Mouse (Mus musculus) bone marrow, adult 2 months (tissue): Measurements from ENCODE around the gene Gulp1. TPM values are rescaled to one million over a fixed set of nuclear protein-coding genes. Genes with fewer than 3 reads are reported as not detected.

Experiments used
- H3K27ac ChIP-seq: fragments of 200-500 bp; 2 replicates; pipeline ENCODE4 v1.5.1; 2012; ENCODE audit warnings: low read depth, mild to moderate bottlenecking, control low read depth, inconsistent platforms, low read length; ENCODE audit not compliant: control insufficient read depth, poor library complexity, insufficient read depth
- H3K4me1 ChIP-seq: fragments of 200-500 bp; 2 replicates; pipeline ENCODE4 v1.6.1; 2011; ENCODE audit warnings: low read length; ENCODE audit not compliant: control insufficient read depth, insufficient read depth
- H3K4me3 ChIP-seq: fragments of 200-500 bp; replicated peaks from 2 replicates; pipeline ENCODE3; 2011; ENCODE audit warnings: mild to moderate bottlenecking, low read depth, low read length, control low read depth; ENCODE audit not compliant: control insufficient read depth
- CTCF ChIP-seq: fragments of 200-500 bp; IDR thresholded peaks from 2 replicates; pipeline ENCODE4 v1.5.1; 2011; ENCODE audit warnings: low read length, control low read depth; ENCODE audit not compliant: control insufficient read depth, insufficient read depth
- POLR2A ChIP-seq: fragments of 200-500 bp; IDR thresholded peaks from 2 replicates; pipeline ENCODE4 v1.6.1; 2011; ENCODE audit warnings: low read depth, mild to moderate bottlenecking, control low read depth, low read length, borderline replicate concordance; ENCODE audit not compliant: control insufficient read depth
- WGBS: fragments of 180-500 bp; shearing (Covaris S2); methylation state at CpG from one replicate; pipeline ENCODE4 v1.1.7; 2018; 5-methylcytosine and 5-hydroxymethylcytosine counted together
- polyA plus RNA-seq: library from polyadenylated mRNA; stranded (reverse); fragments of >200 nt; gene quantifications from 2 replicates; pipeline ENCODE4 v1.2.4, GENCODE M21; 2011; ENCODE audit warnings: low replicate concordance; ENCODE audit not compliant: missing spikeins, insufficient read depth, insufficient read length

Gene Gulp1
- polyA plus RNA-seq, 1 experiment, result 0.65 TPM

- H3K27ac ChIP-seq, result no peak overlapping the region
- H3K4me1 ChIP-seq, result no peaks in the 10 kb centered on the region
- H3K4me3 ChIP-seq, result no peak overlapping the region
- no peak for TF ChIP-seq CTCF
- TF ChIP-seq POLR2A, result no peak
- WGBS, result 78% methylated on average over 3 of the region's 3 CpGs
These were observed 29.1 kb downstream of the Gulp1 start for GRCm38 (mm10) chr1:44580390-44580789.

- WGBS, result 15% methylated on average over 3 of the region's 3 CpGs
- Histone ChIP-seq H3K4me3 (no peak overlapping the region), H3K27ac (no peak overlapping the region), H3K4me1 (no peaks in the 10 kb centered on the region)
- TF ChIP-seq CTCF (no peak), POLR2A (no peak)
These were observed 33.6 kb downstream of the Gulp1 start for GRCm38 (mm10) chr1:44584886-44585385.

- TF ChIP-seq POLR2A (no peak), CTCF (no peak)
- no peak overlapping the region for H3K27ac ChIP-seq
- 72% methylated on average over 3 of the region's 3 CpGs for WGBS
These were observed 40.4 kb downstream of the Gulp1 start for GRCm38 (mm10) chr1:44591742-44592141.

GRCm38 (mm10) chr1:44593109-44593508 lies 41.8 kb downstream of the Gulp1 start:
- 74% methylated on average over 1 of the region's 1 CpGs for WGBS
- TF ChIP-seq CTCF, result no peak
- TF ChIP-seq POLR2A, result no peak

More at GRCm38 (mm10) chr1:44591742-44592141, 40.4 kb downstream of the Gulp1 start:
- Histone ChIP-seq H3K4me1 (no peaks in the 10 kb centered on the region), H3K4me3 (no peak overlapping the region)

GRCm38 (mm10) chr1:44598312-44598711 lies 47.0 kb downstream of the Gulp1 start:
- Histone ChIP-seq H3K4me1 (no peaks in the 10 kb centered on the region), H3K4me3 (no peak overlapping the region), H3K27ac (no peak overlapping the region)
- TF ChIP-seq CTCF (no peak), POLR2A (no peak)
- WGBS, result 66% methylated on average over 2 of the region's 2 CpGs

More at GRCm38 (mm10) chr1:44593109-44593508, 41.8 kb downstream of the Gulp1 start:
- no peak overlapping the region for H3K27ac ChIP-seq
- H3K4me3 ChIP-seq, result no peak overlapping the region
- H3K4me1 ChIP-seq, result no peaks in the 10 kb centered on the region

- 79% methylated on average over 2 of the region's 2 CpGs for WGBS
- TF ChIP-seq CTCF (no peak), POLR2A (no peak)
- Histone ChIP-seq H3K4me3 (no peak overlapping the region), H3K4me1 (no peaks in the 10 kb centered on the region), H3K27ac (no peak overlapping the region)
These were observed 62.2 kb downstream of the Gulp1 start for GRCm38 (mm10) chr1:44613294-44614041.

- 67% methylated on average over 2 of the region's 2 CpGs for WGBS
These were observed 67.4 kb downstream of the Gulp1 start for GRCm38 (mm10) chr1:44618751-44619150.

GRCm38 (mm10) chr1:44634481-44634880 lies 83.2 kb downstream of the Gulp1 start:
- Histone ChIP-seq H3K4me3 (no peak overlapping the region), H3K27ac (no peak overlapping the region), H3K4me1 (no peaks in the 10 kb centered on the region)
- 66% methylated on average over 4 of the region's 4 CpGs for WGBS
- TF ChIP-seq CTCF (no peak), POLR2A (no peak)

More at GRCm38 (mm10) chr1:44618751-44619150, 67.4 kb downstream of the Gulp1 start:
- Histone ChIP-seq H3K4me3 (no peak overlapping the region), H3K4me1 (no peaks in the 10 kb centered on the region), H3K27ac (no peak overlapping the region)
- TF ChIP-seq CTCF (no peak), POLR2A (no peak)

GRCm38 (mm10) chr1:44645678-44646276 lies 94.5 kb downstream of the Gulp1 start:
- no peak overlapping the region for H3K27ac ChIP-seq

More at GRCm38 (mm10) chr1:44645678-44646276, 94.5 kb downstream of the Gulp1 start:
- Histone ChIP-seq H3K4me1 (no peaks in the 10 kb centered on the region), H3K4me3 (no peak overlapping the region)
- 74% methylated on average over 6 of the region's 6 CpGs for WGBS
- TF ChIP-seq CTCF (no peak), POLR2A (no peak)
